Mouse (Mus musculus) adrenal gland, adult 2 months (tissue): ENCODE measurements around the gene Clip2. TPM values are rescaled to one million over a fixed set of nuclear protein-coding genes. Genes with fewer than 3 reads are reported as not detected.

Source experiments
- DNase-seq: peaks from one replicate; pipeline ENCODE4 v3.0.0; 2021
- polyA plus RNA-seq: library from polyadenylated mRNA; depleted of rRNA; stranded (reverse); fragments of >200 nt; gene quantifications from 2 replicates; pipeline ENCODE4 v1.2.3, GENCODE M21; 2012
- total RNA-seq, 2 experiments: library from RNA; stranded (reverse); gene quantifications; 2 replicates each; pipeline ENCODE4 v1.2.3; 2021

Clip2 gene
- total and polyA plus RNA-seq, 3 experiments = 13.3 to 21.5 (median 15.1) TPM

GRCm38 (mm10) chr5:134564272-134564671, 12.0 kb upstream of the Clip2 start:
- no peak for DNase-seq

- no peak for DNase-seq
Measured at GRCm38 (mm10) chr5:134560450-134561171, 8.4 kb upstream of the Clip2 start.

GRCm38 (mm10) chr5:134560071-134560449, 7.8 kb upstream of the Clip2 start, which contains the start of gene Syna:
Syna (minus strand) TSS chr5:134560171.
- no peak for DNase-seq

GRCm38 (mm10) chr5:134555463-134556164, 3.4 kb upstream of the Clip2 start:
- peak; percentile 91 for DNase-seq

GRCm38 (mm10) chr5:134553951-134554546, 1.8 kb upstream of the Clip2 start:
- peak; percentile 86 for DNase-seq

- DNase-seq = peak; percentile 53
Measured at GRCm38 (mm10) chr5:134551233-134552109, 763 bp downstream of the Clip2 start.

GRCm38 (mm10) chr5:134550836-134551232, 1.4 kb downstream of the Clip2 start:
- no peak for DNase-seq

GRCm38 (mm10) chr5:134549640-134550168, 2.5 kb downstream of the Clip2 start:
- no peak for DNase-seq

- DNase-seq = no peak
Measured at GRCm38 (mm10) chr5:134548306-134548705, 3.9 kb downstream of the Clip2 start.

GRCm38 (mm10) chr5:134546790-134547189, 5.4 kb downstream of the Clip2 start:
- no peak for DNase-seq

GRCm38 (mm10) chr5:134545242-134545629, 7.0 kb downstream of the Clip2 start:
- DNase-seq = no peak

- DNase-seq = peak; percentile 49
Measured at GRCm38 (mm10) chr5:134544516-134545241, 7.6 kb downstream of the Clip2 start.

GRCm38 (mm10) chr5:134541640-134542039, 10.6 kb downstream of the Clip2 start:
- peak; percentile 65 for DNase-seq

- peak; percentile 61 for DNase-seq
Measured at GRCm38 (mm10) chr5:134540881-134541280, 11.4 kb downstream of the Clip2 start.

- peak; percentile 87 for DNase-seq
Measured at GRCm38 (mm10) chr5:134539891-134540290, 12.3 kb downstream of the Clip2 start.

- no peak for DNase-seq
Measured at GRCm38 (mm10) chr5:134536036-134536435, 16.2 kb downstream of the Clip2 start.

GRCm38 (mm10) chr5:134532417-134532816, 19.8 kb downstream of the Clip2 start:
- DNase-seq = peak; percentile 69

- no peak for DNase-seq
Measured at GRCm38 (mm10) chr5:134531585-134531984, 20.6 kb downstream of the Clip2 start.

GRCm38 (mm10) chr5:134530830-134531229, 21.4 kb downstream of the Clip2 start:
- DNase-seq = peak; percentile 60

GRCm38 (mm10) chr5:134528488-134528887, 23.7 kb downstream of the Clip2 start:
- no peak for DNase-seq
